Mouse (Mus musculus) intestine, embryonic 16.5 days (tissue): Measurements from ENCODE around the gene Lyst. TPM values are rescaled to one million over a fixed set of nuclear protein-coding genes. Genes with fewer than 3 reads are reported as not detected.

Source experiments
- ATAC-seq: fragments of 200-750 bp; cut with Nextera tagmentation; 2 replicates; pipeline ENCODE4 v1.8.0; 2017; ENCODE audit warnings: moderate TSS enrichment, moderate library complexity
- H3K27ac ChIP-seq: fragments of 300-500 bp; sonication (generic); 2 replicates; pipeline ENCODE4 v1.5.1; 2014; ENCODE audit warnings: mild to moderate bottlenecking, low read length
- H3K27me3 ChIP-seq: fragments of 300-500 bp; sonication (generic); replicated peaks from 2 replicates; pipeline ENCODE4 v1.6.1; 2014; ENCODE audit warnings: low read length, control low read depth, mixed read lengths; ENCODE audit not compliant: control insufficient read depth, insufficient read depth
- H3K36me3 ChIP-seq: fragments of 300-500 bp; sonication (generic); 2 replicates; pipeline ENCODE4 v1.6.1; 2014; ENCODE audit warnings: low read length, control low read depth; ENCODE audit not compliant: control insufficient read depth, insufficient read depth
- H3K4me1 ChIP-seq: fragments of 300-500 bp; sonication (generic); 2 replicates; pipeline ENCODE4 v1.6.1; 2014; ENCODE audit warnings: low read length, control low read depth, mixed read lengths; ENCODE audit not compliant: control insufficient read depth, insufficient read depth
- H3K4me2 ChIP-seq: fragments of 300-500 bp; sonication (generic); 2 replicates; pipeline ENCODE4 v1.6.1; 2014; ENCODE audit warnings: low read depth, low read length, control low read depth
- H3K4me3 ChIP-seq: fragments of 300-500 bp; sonication (generic); 2 replicates; pipeline ENCODE4 v1.5.1; 2014; ENCODE audit warnings: mild to moderate bottlenecking, low read length
- H3K9ac ChIP-seq: fragments of 300-500 bp; sonication (generic); 2 replicates; pipeline ENCODE4 v1.6.1; 2014; ENCODE audit warnings: low read depth, low read length
- H3K9me3 ChIP-seq: fragments of 300-500 bp; sonication (generic); 2 replicates; pipeline ENCODE4 v1.6.1; 2016; ENCODE audit warnings: low read length, control low read depth; ENCODE audit not compliant: control insufficient read depth
- WGBS: fragments of 180-500 bp; shearing (Covaris S2); extraction: QIAGEN DNeasy Blood & Tissue Kit; methylation state at CpG from one replicate; pipeline ENCODE4 v1.1.7; 2014; 5-methylcytosine and 5-hydroxymethylcytosine counted together
- polyA plus RNA-seq: library from polyadenylated mRNA; unstranded; fragments of >200 nt; fragmentation: Nextera tagmentation; extraction: Ambion mirVana; gene quantifications from 2 replicates; pipeline ENCODE4 v1.2.1, GENCODE M21; 2015

Gene Lyst
- polyA plus RNA-seq, 1 experiment from 2014 or later, result 3.0 TPM

- no peaks in the 10 kb centered on the region for H3K9me3 ChIP-seq
- H3K9ac ChIP-seq, result no peak overlapping the region
- 93% methylated on average over 4 of the region's 4 CpGs for WGBS
- no peak overlapping the region for H3K4me2 ChIP-seq
- H3K4me1 ChIP-seq, result no peaks in the 10 kb centered on the region
- H3K27me3 ChIP-seq, result no peaks in the 10 kb centered on the region
- no peak for ATAC-seq
- no peak overlapping the region for H3K4me3 ChIP-seq
- H3K36me3 ChIP-seq, result no peaks in the 10 kb centered on the region
- H3K27ac ChIP-seq, result no peak overlapping the region
Measured at GRCm38 (mm10) chr13:13614235-13614634, 24.0 kb downstream of the Lyst start.

- H3K36me3 ChIP-seq, result no peaks in the 10 kb centered on the region
- no peak overlapping the region for H3K27ac ChIP-seq
- 83% methylated on average over 5 of the region's 5 CpGs for WGBS
- H3K4me2 ChIP-seq, result no peak overlapping the region
- H3K9me3 ChIP-seq, result no peaks in the 10 kb centered on the region
- no peaks in the 10 kb centered on the region for H3K27me3 ChIP-seq
- ATAC-seq, result no peak
- H3K4me1 ChIP-seq, result no peaks in the 10 kb centered on the region
- H3K9ac ChIP-seq, result no peak overlapping the region
- H3K4me3 ChIP-seq, result no peak overlapping the region
Measured at GRCm38 (mm10) chr13:13621456-13621855, 31.3 kb downstream of the Lyst start.

GRCm38 (mm10) chr13:13622565-13622964 lies 32.4 kb downstream of the Lyst start:
- no peaks in the 10 kb centered on the region for H3K27me3 ChIP-seq
- H3K4me1 ChIP-seq, result no peaks in the 10 kb centered on the region
- no peak overlapping the region for H3K4me2 ChIP-seq
- H3K9me3 ChIP-seq, result no peaks in the 10 kb centered on the region
- no peak for ATAC-seq
- H3K4me3 ChIP-seq, result no peak overlapping the region
- no peak overlapping the region for H3K27ac ChIP-seq
- H3K9ac ChIP-seq, result no peak overlapping the region
- no peaks in the 10 kb centered on the region for H3K36me3 ChIP-seq
- 73% methylated on average over 3 of the region's 3 CpGs for WGBS

GRCm38 (mm10) chr13:13633746-13634145 lies 43.5 kb downstream of the Lyst start:
- Histone ChIP-seq H3K27ac (no peak overlapping the region), H3K4me1 (no peaks in the 10 kb centered on the region), H3K27me3 (no peaks in the 10 kb centered on the region), H3K9me3 (no peaks in the 10 kb centered on the region), H3K4me3 (no peak overlapping the region), H3K9ac (no peak overlapping the region), H3K36me3 (no peaks in the 10 kb centered on the region), H3K4me2 (no peak overlapping the region)
- WGBS, result 90% methylated on average over 1 of the region's 1 CpGs
- ATAC-seq, result no peak

- Histone ChIP-seq H3K4me1 (no peaks in the 10 kb centered on the region), H3K4me3 (no peak overlapping the region), H3K4me2 (no peak overlapping the region), H3K27me3 (no peaks in the 10 kb centered on the region), H3K9ac (no peak overlapping the region), H3K27ac (no peak overlapping the region), H3K9me3 (no peaks in the 10 kb centered on the region), H3K36me3 (no peaks in the 10 kb centered on the region)
- no peak for ATAC-seq
- 80% methylated on average over 7 of the region's 7 CpGs for WGBS
Measured at GRCm38 (mm10) chr13:13634706-13635105, 44.5 kb downstream of the Lyst start.

- Histone ChIP-seq H3K36me3 (no peaks in the 10 kb centered on the region), H3K9me3 (no peaks in the 10 kb centered on the region), H3K4me3 (no peak overlapping the region), H3K4me2 (no peak overlapping the region), H3K27me3 (no peaks in the 10 kb centered on the region), H3K27ac (no peak overlapping the region), H3K4me1 (no peaks in the 10 kb centered on the region), H3K9ac (no peak overlapping the region)
- no peak for ATAC-seq
- 79% methylated on average over 12 of the region's 12 CpGs for WGBS
Measured at GRCm38 (mm10) chr13:13635224-13635623, 45.0 kb downstream of the Lyst start.

GRCm38 (mm10) chr13:13637577-13637976 lies 47.4 kb downstream of the Lyst start:
- WGBS, result 75% methylated on average over 3 of the region's 3 CpGs
- no peak for ATAC-seq

GRCm38 (mm10) chr13:13637981-13638380 lies 47.8 kb downstream of the Lyst start:
- H3K9me3 ChIP-seq, result no peaks in the 10 kb centered on the region
- ATAC-seq, result no peak
- no peak overlapping the region for H3K4me3 ChIP-seq
- H3K36me3 ChIP-seq, result no peaks in the 10 kb centered on the region
- no peaks in the 10 kb centered on the region for H3K4me1 ChIP-seq
- 79% methylated on average over 6 of the region's 6 CpGs for WGBS
- no peak overlapping the region for H3K9ac ChIP-seq
- no peak overlapping the region for H3K4me2 ChIP-seq
- H3K27ac ChIP-seq, result no peak overlapping the region
- H3K27me3 ChIP-seq, result no peaks in the 10 kb centered on the region

More at GRCm38 (mm10) chr13:13637577-13637976, 47.4 kb downstream of the Lyst start:
- H3K9me3 ChIP-seq, result no peaks in the 10 kb centered on the region
- no peak overlapping the region for H3K4me3 ChIP-seq
- H3K4me1 ChIP-seq, result no peaks in the 10 kb centered on the region
- H3K9ac ChIP-seq, result no peak overlapping the region
- H3K36me3 ChIP-seq, result no peaks in the 10 kb centered on the region
- no peak overlapping the region for H3K27ac ChIP-seq
- no peak overlapping the region for H3K4me2 ChIP-seq
- no peaks in the 10 kb centered on the region for H3K27me3 ChIP-seq

GRCm38 (mm10) chr13:13638725-13639124 lies 48.5 kb downstream of the Lyst start:
- H3K27ac ChIP-seq, result no peak overlapping the region
- no peak overlapping the region for H3K4me2 ChIP-seq
- H3K36me3 ChIP-seq, result no peaks in the 10 kb centered on the region
- no peak overlapping the region for H3K4me3 ChIP-seq
- no peaks in the 10 kb centered on the region for H3K4me1 ChIP-seq
- no peaks in the 10 kb centered on the region for H3K27me3 ChIP-seq
- WGBS, result 72% methylated on average over 4 of the region's 4 CpGs
- H3K9ac ChIP-seq, result no peak overlapping the region
- ATAC-seq, result no peak
- H3K9me3 ChIP-seq, result no peaks in the 10 kb centered on the region

- 79% methylated on average over 3 of the region's 3 CpGs for WGBS
- no peaks in the 10 kb centered on the region for H3K36me3 ChIP-seq
- no peak overlapping the region for H3K4me3 ChIP-seq
- H3K9me3 ChIP-seq, result no peaks in the 10 kb centered on the region
- no peaks in the 10 kb centered on the region for H3K4me1 ChIP-seq
- no peaks in the 10 kb centered on the region for H3K27me3 ChIP-seq
- no peak overlapping the region for H3K27ac ChIP-seq
- no peak overlapping the region for H3K9ac ChIP-seq
- no peak for ATAC-seq
- H3K4me2 ChIP-seq, result no peak overlapping the region
Measured at GRCm38 (mm10) chr13:13647296-13647695, 57.1 kb downstream of the Lyst start.
